Mouse (Mus musculus) heart, postnatal 0 days (tissue): ENCODE data around the gene Olfr623.

ENCODE experiments used
- CTCF ChIP-seq: IDR thresholded peaks from 2 replicates; pipeline ENCODE4 v1.5.1; 2016; ENCODE audit warnings: antibody characterized with exemption, control low read depth, low read depth
- EP300 ChIP-seq: IDR thresholded peaks from 2 replicates; pipeline ENCODE4 v1.6.1; 2016; ENCODE audit warnings: antibody characterized with exemption, low read depth

DNA sequence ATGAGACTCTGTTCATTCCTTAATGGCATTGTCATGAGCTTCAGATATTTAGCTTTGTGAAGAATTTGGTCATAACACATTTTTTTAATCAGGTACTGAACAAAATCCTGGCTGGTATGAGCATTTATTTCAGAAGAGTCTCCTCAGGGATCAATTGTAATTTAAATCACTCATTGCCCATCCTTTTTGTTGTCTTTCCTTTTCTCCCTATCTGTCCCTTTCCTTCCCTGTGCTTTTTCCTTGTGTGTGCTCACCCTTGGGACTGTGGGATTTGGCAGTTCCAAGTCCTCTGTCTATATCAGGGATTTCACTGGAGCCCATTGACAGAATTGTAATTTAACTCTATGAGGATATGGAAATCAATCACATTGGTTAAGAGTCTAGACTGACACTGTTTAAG lies at the start of gene Olfr623:
- TF ChIP-seq CTCF (no peak), EP300 (no peak)
